Mouse (Mus musculus): Measurements from ENCODE around the gene Stard8.

DNA sequence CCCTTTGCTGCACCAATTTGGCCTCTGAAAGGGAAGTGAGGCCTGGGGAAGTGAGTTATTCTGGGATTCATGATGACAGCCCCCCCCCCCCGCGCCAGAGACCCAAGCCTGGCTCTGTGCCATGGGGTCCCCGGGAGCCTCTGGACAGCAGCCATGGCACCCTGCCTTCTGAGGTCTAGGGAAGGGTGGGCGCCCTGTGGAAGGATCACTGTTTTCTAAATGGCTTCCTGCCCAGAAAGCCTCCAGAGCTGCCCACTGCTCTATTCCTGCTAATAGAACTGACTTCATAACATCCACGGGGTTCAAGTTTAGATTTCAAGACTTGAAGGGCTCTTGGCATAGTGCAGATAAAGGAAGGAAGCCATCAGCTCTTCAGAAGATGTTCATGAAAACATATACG, 983 bp upstream of the Stard8 start:
- TF ChIP-seq CTCF (IDR thresholded peaks at IDR 0.05; ENCODE audit: insufficient read depth, low read length) (no peak), POLR2A (IDR thresholded peaks at IDR 0.05; ENCODE audit: borderline replicate concordance, extremely low read depth, low read depth, low read length) (no peak)

All from lung, adult 2 months (tissue).